Mouse (Mus musculus) right cerebral cortex, postnatal 25 days (tissue): ENCODE results near the gene Klhl26.
A peak's percentile ranks its signal among the peaks of the same experiment; 100 is the strongest.

Experiments used
- DNase-seq: peaks from one replicate; pipeline ENCODE4 v3.0.0; 2022

Gene Klhl26

DNA sequence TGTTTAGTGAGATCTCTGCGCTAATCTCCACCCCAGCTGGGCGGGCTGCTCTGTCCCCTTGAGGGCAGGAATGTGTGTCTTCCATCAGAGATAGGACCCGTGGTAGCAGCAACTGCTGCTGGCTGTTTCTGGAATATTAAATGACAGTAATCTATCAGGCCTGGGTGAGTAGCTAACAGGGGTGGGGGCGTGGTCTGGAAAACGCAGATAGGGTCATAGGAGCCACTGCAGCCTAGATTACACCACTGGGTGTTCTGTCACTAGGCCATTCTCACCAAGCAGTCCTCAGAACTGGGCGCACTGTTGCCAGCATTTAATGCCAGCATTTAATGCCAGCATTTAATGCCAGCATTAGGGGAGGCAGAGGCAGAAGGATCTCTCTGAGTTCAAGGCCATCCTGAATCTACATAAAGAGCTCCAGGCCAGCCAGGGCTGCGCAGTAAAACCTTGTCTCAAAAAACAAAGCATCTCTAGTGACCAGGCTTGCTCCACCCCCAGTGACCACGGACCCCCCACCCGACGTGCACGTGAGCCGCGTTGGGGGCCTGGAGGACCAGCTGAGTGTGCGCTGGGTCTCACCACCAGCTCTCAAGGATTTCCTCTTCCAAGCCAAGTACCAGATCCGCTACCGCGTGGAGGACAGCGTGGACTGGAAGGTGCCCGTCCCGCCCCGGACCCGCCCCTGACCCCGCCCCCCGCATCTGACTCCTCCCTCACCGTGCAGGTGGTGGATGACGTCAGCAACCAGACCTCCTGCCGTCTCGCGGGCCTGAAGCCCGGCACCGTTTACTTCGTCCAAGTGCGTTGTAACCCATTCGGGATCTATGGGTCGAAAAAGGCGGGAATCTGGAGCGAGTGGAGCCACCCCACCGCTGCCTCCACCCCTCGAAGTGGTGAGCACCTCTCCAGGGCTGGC, 23.9 kb upstream of the Klhl26 start:
- DNase-seq, result no peak

DNA sequence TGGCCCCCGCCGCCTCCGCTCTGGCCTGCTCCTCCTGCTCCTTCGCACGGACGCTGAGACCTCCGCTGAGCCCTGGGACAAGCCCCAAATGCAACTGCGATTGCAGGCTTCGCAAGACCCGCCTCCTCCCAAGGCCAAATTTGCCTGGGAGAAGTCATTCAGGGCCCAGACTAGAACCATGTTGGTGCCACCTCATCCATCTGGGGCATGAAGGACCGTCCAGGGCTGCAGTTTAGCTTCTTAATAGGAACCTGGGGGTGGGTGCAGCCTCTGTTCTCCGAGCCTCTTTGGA, 18.9 kb upstream of the Klhl26 start:
- DNase-seq, result no peak

DNA sequence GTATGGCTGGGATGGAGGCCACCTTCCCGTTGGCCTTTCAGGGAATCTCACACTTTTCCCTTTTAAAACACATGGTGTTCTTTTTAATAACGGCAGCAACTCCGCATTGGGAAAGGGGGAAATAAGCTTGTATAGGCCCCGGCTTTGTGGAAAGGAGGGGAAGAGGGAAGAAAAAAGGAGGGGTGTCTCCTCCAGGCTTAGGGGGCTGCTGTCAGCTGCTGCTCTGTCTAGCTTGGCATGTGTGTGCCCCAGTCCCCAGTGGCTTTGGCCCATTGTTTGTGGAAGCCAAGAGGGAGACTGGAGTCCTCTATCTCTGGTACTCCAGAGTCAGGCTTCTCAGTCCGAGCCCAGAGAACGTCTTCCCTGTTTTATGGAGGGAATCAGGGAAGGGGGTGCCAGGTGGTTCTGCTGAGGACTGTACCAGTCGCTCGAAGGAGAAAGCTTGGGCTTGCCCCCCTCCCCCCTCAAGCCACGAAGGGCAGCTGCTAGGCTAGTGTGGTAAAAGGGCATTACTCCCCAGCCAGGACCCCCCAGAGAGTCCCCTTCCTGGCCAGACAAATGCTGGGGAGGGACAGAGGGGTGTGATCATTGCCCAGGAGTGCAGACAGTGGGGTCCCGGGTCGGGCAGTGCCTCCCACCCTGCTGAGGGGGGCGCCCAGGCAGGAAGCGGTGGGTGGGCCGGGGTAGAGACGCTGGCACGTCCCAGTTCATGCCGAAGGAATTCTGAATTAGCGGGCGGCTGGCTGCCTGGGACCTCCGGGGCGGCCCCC, 18.4 kb upstream of the Klhl26 start:
- no peak for DNase-seq

DNA sequence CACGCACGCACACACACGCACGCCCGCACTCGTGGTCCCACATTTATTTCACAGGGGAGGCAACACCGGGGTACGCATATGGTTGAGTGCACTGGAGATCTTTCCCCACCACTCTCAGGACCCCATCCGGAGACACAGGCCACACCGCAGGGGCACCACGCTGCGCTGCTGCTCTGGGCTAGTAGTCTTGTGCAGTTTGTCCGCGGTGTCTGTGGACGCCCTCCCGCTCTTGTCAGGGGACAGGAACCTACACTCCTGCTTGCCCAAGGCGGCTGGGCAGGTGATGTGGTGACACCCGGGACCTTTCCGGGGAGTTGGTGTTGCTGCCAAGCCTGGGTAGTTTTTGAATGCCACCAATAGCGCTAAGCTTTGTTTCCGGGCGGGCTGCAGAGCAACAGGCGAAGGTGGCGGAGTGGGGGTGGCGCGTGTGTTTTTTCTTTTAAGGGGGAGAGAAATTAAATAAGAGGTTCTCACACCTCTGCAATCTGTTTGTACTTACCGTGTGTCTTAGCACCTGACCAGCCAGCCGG, 17.7 kb upstream of the Klhl26 start:
- no peak for DNase-seq

DNA sequence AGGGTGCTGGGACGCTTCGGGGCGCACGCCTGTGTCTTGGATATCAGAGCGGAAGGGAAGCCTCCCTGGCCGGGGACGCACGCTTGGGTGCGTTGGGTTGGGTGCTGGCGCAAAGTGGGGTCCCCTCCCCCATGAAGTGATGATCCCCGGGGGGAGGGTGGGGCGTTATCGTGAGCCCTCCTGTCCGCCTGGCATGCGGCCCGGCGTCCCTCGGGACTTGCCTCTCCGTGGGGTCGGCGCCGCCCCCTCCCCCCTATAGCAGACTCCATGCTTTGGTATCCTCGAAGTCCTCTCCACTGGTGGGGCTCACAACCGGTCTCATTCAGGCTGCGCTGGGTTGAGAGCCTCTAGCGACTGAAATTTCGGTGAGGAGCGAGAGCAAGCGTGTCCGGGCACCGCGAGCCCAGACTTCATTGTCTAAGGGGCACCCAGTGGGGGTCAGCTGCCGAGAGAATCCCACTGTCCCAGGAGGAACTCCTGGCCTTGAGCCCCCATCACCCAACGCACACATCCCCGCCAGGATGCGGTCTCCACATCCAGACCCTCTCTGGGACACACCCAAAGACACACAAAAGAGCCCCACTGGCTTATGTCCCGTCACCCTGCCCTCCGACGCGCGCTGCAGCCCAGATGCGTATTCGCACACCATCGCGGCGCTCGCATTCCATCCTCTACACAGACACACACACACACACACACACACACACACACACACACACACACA, 17.1 kb upstream of the Klhl26 start:
- no peak for DNase-seq

DNA sequence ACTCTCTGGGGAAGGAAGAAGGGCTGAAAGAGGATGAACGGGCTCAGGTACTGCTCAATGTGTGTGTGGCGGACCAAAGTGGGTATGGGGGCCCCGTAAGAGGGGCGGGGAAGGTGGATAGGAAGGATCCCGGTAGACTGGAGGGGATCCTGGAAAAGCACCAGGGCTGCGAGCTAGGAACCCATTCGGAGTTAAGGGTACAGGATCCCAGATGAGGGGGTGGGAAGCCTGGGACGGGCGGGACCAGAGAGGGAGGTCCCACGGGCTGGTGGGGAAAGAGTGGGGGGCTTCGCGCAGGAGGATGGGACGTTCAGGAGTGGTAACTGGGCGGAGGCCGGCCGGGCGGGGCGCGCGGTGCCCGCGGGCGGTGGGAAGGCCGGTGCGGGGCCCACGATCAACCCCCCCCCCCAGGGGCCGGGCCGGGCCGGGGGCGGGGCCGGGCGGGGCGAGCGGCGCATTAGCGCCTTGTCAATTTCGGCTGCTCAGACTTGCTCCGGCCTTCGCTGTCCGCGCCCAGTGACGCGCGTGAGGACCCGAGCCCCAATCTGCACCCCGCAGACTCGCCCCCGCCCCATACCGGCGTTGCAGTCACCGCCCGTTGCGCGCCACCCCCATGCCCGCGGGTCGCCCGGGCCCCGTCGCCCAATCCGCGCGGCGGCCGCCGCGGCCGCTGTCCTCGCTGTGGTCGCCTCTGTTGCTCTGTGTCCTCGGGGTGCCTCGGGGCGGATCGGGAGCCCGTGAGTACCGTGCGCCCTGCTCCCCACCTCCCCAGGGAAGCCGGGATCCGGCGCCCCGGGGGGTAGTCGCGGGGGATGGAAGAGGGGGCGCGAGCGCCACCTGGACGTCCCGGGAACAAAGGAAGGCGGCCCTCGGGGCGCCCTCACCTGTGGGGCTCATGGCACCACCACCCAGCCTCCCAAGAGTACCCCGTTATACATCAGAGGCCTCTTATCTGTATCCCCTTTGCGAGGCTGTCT, 16.2 kb upstream of the Klhl26 start, which contains the start of gene Crlf1:
Crlf1 (plus strand) TSS at position 495 of the 977 bp plus-strand sequence.
- no peak for DNase-seq

DNA sequence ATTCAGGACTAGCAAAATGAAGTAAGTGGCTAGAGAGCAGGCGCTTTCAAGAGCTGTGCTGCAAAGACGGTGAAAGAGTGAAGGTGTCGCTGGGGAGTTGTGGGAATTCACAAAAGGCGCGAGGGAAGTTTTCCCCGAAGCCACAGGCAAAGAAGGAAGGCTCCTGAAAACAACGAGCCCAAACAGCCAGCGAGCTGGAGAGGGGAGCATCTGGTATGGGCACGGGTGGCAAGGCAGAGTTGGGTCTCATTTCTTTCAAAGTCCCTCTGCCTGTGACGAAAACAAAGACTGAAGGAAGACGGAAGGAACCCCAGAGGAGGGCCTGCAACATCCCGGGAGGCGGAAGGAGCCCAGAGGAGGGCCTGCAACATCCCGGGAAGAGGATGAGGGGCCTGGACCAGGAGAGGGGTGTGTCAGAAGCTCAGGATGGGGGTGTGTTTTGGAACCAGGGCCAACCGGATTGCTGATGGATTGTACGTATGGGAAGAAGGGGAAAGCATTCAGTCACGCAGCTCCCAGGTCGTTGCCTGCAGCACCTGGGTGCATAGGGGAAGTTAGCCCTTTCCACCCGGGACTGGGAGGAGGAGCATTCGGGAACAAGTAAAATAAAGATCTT, 14.2 kb upstream of the Klhl26 start:
- no peak for DNase-seq

DNA sequence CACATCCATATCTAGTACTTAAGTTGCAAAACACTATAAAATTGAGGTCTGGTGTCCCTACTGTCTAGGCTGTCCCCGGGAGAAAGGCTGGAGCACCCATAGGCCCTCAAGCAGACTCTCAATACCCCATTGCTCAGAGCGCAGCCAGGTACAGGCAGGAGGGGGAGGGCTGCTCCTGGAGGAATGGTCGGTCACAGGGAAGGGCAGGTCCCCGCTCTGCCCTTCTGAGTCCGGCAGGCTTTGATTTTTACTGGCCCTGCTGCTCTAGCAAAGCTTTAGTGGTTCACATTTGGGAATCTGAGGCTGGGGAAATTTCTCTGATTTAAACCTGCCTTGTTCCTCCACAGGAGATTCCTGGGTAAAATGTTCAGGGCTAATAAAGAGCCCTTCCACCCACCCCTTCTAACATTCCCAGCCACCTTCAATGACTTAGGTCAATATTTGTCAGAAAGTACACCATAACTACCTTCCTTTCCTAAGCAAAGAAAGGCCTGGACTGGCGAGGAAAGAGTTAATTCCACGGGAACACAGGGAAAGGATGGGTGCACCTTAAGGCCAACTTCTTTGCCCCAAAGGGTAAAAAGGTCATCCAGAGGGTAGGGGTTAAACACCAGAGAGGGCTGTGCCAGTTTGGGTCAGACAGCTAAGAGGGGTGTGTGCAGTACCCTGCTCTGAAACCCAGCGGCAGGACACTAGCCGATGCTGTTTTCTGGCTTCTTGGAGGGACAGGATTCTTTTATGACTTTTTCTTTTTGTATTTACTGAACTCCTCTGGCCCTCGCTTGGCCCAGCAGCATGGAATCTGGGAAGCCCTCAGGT, 13.5 kb upstream of the Klhl26 start:
- DNase-seq, result no peak

DNA sequence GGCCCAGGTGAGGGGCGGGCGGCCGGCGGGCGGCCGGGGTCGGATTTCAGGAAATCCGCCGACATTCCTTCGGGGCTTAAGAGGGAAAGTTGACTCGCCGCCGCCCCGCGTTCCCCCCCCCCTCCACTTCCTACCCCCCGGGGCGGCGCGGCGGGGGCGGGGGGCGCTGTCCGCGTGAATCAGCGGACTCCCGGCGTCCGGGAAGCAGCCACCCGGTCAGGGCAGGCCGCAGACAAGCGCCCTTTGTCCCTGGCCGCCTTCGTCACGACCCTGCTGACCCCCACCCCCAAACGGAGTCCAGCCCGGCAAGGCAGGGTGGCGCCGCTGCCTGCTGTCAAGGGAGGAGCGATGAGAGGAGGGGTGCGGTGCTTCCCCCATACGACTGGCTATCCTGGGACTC, 12.8 kb upstream of the Klhl26 start:
- DNase-seq, result no peak

DNA sequence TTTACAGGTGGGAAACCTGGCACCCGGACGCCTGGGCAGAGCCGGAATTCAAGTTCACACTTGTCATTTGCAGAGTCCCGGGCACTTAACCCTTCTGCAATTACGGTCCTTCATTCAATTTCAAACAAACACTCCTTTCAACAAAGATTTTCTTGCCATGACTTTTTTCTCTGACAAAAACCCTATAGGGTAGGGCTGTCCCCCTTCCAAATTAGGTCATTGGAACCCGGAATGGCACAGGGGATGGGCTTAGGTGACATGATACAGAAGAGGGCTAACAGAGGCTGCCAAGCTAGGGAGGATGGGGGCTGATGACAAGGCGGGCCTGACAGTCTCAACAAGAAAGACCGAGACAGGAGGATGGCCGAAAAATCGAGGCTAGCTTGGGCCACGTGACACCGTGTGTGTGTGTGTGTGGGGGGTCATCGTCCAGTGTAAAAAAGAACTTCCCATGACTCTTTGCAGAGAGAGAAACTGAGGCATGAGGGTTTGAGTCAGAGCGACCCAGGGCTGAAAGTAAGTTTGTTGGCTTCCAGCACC, 12.2 kb upstream of the Klhl26 start:
- no peak for DNase-seq

DNA sequence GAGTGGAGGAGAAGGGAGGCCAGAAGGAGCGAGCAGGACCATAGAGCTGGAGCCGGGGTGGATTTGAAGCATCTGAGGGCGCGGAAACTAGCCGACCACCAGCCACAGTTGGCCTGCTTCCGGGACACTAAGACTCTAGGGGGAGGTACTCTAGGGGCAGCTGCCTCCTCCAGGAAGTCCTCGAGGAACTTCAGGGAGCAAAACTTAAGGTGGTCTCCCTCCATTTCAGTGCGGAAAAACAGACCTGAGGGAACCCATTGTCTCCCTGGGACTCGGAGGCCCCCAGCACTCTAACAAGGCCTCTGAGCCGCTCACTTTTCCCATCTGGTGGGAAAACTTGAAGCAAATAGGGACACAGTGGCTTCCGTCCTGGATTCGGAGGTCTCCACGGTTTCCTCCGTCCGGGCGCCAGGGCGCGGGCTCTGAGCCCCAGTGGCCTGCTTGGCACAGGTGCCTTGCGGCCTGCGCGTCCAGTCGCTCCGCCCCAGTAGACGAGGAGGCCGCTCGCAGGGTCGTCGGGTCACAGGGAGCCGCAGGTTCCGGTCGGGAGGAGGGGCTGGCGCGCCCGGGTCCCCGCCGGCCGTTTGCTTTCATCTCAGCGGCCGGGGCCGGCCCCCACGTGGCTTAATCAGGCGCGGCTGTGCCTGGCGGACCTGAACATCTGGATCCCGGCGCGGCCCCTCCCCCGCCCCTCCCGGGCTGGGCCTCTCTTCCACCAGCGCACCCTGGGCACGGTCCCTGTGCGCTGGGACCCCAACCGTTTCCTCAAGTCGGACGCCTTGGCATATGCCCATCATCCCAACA, 11.4 kb upstream of the Klhl26 start:
- no peak for DNase-seq

DNA sequence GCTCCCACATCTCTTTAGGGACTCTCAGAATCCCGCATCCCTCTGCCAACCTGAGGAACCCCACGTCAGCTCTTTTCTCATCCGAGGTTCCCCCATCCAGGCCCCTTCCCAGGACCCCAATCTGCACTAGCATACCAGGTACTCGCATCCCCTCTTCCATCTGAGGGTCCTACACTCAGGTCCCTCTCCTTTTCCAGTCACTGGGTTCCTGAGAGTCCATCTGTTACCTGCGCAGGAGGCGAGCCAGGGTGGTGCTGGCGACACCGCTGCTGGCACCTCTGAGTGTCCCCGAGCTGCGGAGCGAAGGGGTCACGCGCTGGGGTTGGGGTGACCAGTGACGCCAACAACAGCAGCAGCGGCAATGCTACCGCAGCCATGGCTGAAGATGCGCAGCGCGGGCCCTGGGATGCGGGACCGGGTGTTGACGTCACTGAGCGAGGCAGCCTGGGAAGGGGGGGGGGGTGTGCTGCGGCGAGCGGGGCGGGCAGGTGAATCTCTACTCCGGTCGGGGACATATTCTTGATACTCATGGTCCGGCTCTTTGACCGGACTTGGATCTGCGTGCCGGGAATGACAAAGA, 10.3 kb upstream of the Klhl26 start, which contains the start of gene Tmem59l:
Tmem59l (minus strand) TSS at position 418 of the 580 bp plus-strand sequence.
- peak; percentile 72 for DNase-seq

DNA sequence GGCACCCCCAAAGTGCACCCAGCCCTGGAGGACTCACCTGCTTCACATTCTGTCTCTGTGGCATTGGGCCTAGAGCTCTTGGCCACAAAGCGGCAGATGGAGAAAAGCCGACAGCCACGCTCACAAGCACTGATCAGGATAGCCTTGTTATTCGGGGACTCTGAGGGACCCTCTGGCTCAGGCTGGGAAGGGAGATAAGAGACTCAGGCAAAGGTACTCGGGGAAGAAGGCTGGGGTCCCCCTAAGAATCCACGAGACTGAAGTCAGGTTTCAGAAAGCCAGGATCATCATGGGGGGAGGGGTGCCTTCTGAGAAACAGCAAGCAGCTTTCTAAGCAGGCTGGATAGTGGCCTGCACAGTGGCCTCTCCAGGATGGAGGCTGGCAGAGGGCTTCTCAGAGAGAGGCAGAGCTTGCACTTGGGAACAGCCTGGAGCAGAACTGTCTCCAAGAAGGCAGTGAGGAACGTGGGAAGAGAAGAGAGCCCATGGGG, 9.5 kb upstream of the Klhl26 start:
- DNase-seq, result no peak

DNA sequence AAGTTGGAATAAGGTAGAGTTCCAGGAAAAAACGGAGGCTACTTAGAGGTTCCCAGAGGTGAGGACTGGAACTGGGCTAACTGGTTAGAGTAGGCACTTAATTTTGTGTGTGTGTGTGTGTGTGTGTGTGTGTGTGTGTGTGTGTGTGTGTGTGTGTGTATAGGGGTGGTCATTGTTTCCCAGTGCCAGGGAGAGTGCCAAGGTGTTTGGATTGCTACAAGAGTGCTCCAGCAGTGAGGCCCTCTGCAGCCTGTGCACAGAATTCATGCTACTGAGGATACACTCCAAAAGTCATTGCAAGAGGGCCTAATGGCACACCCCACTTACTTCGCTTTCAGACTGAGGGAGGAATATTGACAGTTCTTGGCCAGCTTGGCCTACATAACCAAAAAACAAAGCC, 6.2 kb upstream of the Klhl26 start:
- DNase-seq, result no peak

DNA sequence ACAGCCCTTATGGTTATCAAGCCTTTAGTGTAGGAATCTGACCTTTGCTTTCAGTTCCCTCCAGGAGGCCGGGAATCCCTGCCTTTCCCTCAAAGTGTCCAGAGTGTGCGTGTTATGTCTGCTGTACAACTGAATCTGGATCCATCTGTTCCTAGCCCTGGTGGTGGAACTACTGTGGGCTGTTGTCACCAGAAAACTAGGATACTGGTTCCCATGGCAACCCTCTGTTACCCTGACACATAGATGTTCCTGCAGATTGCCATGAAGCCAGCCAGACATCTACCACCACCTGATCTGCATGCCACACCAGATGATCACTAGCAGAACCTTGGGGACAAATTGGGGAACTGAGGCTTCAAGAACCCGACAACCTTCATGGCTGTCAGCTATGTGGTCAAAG, 5.1 kb upstream of the Klhl26 start:
- DNase-seq, result no peak

DNA sequence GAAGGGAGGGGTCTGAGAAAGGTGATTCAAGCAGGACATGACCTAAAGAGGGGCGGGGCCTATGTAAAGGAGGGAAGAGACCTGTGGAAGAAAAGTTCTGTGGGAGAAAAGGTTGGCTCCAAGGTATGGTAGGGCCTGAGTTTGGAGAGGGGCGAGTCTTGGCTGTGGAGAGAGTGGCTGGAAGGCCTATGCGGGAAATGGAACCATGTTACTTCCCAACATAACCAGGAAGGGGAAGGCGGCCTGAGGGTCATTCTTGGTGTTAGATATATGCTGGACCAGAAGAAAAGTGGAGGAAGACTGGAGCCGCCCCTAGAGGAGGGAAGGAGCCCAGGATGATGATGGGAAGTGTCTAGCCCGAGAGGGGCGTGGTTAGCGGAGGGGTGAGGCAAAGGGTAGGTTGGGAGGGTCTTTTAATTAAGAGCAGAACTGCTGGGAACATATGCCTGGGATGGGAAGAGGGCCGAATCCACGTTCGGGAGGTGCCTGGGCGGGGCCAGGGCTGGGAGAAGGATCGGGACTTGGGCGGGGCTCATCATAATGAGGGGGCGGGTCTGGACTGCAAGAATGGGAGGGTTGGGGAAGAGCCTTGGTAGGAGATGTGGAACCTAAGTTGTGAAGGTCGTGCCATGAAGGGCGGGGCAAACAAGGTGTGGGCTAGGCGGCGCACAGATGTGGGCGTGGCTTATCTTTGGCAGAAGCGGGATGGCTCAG, 658 bp upstream of the Klhl26 start:
- no peak for DNase-seq

DNA sequence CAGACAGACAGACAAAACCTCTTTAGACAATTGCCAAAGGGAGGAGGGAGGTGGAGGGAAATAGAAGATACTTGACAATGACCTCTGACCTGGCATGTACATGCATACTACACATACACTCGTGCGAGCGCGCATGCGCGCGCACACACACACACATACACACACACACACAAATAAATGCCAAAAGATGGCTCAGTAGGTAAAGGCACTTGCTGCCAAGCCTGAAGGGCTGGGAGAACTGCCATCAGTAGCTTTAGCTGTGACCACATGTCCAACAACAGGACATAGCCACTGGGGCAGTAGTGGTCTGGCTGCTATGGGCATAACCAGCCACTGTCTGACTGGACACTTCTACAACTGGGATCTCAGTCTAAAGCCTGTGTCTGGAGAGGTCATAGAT, 4.9 kb downstream of the Klhl26 start:
- DNase-seq, result no peak

DNA sequence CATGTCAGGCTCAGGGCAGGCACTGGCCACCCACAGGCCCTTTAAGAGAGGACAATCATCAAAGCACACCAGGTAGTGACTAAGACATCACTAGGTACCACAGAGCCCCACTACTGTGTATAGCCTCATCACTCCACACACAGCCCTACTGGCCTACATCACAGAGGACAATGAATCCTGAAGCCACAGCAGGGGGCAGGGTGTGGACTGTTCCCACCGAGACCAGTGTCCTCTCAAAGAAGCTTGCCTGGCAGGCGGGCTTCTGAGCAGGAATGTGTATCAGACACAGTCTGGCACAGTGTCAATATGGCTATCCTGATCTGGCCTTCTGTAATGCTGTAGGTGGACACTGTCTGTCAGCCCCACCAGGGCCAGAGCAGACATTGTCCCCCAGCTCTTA, 6.8 kb downstream of the Klhl26 start:
- no peak for DNase-seq
